Mouse (Mus musculus) intestine, embryonic 15.5 days (tissue): ENCODE measurements at regions not wholly inside any gene's neighbourhood (a gene's known extent, or its start where the extent isn't known, plus 50 kb on each side); places are given as distances from the start of the nearest gene placed in this dataset.

Experiments used
- ATAC-seq: fragments of 200-750 bp; cut with Nextera tagmentation; 2 replicates; pipeline ENCODE4 v1.8.0; 2017; ENCODE audit warnings: moderate TSS enrichment, moderate library complexity
- H3K27ac ChIP-seq: fragments of 300-500 bp; sonication (generic); 2 replicates; pipeline ENCODE4 v1.5.1; 2015; ENCODE audit warnings: mild to moderate bottlenecking, inconsistent platforms
- H3K27me3 ChIP-seq: fragments of 300-500 bp; sonication (generic); replicated peaks from 2 replicates; pipeline ENCODE4 v1.6.1; 2015; ENCODE audit warnings: inconsistent platforms
- H3K36me3 ChIP-seq: fragments of 300-500 bp; sonication (generic); 2 replicates; pipeline ENCODE4 v1.6.1; 2015; ENCODE audit warnings: inconsistent platforms
- H3K4me1 ChIP-seq: fragments of 300-500 bp; sonication (generic); replicated peaks from 2 replicates; pipeline ENCODE4 v1.6.1; 2015; ENCODE audit warnings: inconsistent platforms
- H3K4me2 ChIP-seq: fragments of 300-500 bp; sonication (generic); replicated peaks from 2 replicates; pipeline ENCODE4 v1.6.1; 2015; ENCODE audit warnings: mild to moderate bottlenecking, inconsistent platforms
- H3K4me3 ChIP-seq: fragments of 300-500 bp; sonication (generic); replicated peaks from 2 replicates; pipeline ENCODE4 v1.5.1; 2015; ENCODE audit warnings: inconsistent platforms
- H3K9ac ChIP-seq: fragments of 300-500 bp; sonication (generic); 2 replicates; pipeline ENCODE4 v1.6.1; 2015; ENCODE audit warnings: inconsistent platforms
- H3K9me3 ChIP-seq: fragments of 300-500 bp; sonication (generic); 2 replicates; pipeline ENCODE4 v1.6.1; 2016; ENCODE audit warnings: inconsistent platforms
- WGBS: fragments of 180-500 bp; shearing (Covaris S2); methylation state at CpG from one replicate; pipeline ENCODE4 v1.1.7; 2015; 5-methylcytosine and 5-hydroxymethylcytosine counted together

- 80% methylated on average over 3 of the region's 3 CpGs for WGBS
- no peak overlapping the region for H3K9ac ChIP-seq
- H3K4me3 ChIP-seq = no peak overlapping the region
- no peaks in the 10 kb centered on the region for H3K27me3 ChIP-seq
- no peak for ATAC-seq
- no peaks in the 10 kb centered on the region for H3K9me3 ChIP-seq
- no peak overlapping the region for H3K27ac ChIP-seq
- no peaks in the 10 kb centered on the region for H3K4me1 ChIP-seq
- H3K36me3 ChIP-seq = no peaks in the 10 kb centered on the region
- no peak overlapping the region for H3K4me2 ChIP-seq
Observed at GRCm38 (mm10) chr14:58598867-58599266, 528.5 kb downstream of the Fgf9 start.

- Histone ChIP-seq H3K27ac (no peak overlapping the region), H3K9me3 (no peaks in the 10 kb centered on the region), H3K27me3 (no peaks in the 10 kb centered on the region), H3K4me2 (no peak overlapping the region), H3K9ac (no peak overlapping the region), H3K4me1 (no peaks in the 10 kb centered on the region), H3K36me3 (no peaks in the 10 kb centered on the region), H3K4me3 (no peak overlapping the region)
- ATAC-seq = peak; percentile 89
- 47% methylated on average over 2 of the region's 2 CpGs for WGBS
Observed at GRCm38 (mm10) chr14:58597810-58598209, 527.5 kb downstream of the Fgf9 start.

- Histone ChIP-seq H3K4me1 (no peaks in the 10 kb centered on the region), H3K27me3 (no peaks in the 10 kb centered on the region), H3K27ac (no peak overlapping the region), H3K9me3 (no peaks in the 10 kb centered on the region), H3K9ac (no peak overlapping the region), H3K4me2 (no peak overlapping the region), H3K36me3 (no peaks in the 10 kb centered on the region), H3K4me3 (no peak overlapping the region)
- WGBS = 73% methylated on average over 2 of the region's 2 CpGs
- ATAC-seq = no peak
Observed at GRCm38 (mm10) chr14:58596936-58597335, 526.6 kb downstream of the Fgf9 start.

GRCm38 (mm10) chr14:58581806-58582205 is 511.5 kb downstream of the Fgf9 start:
- H3K4me2 ChIP-seq = no peak overlapping the region
- ATAC-seq = no peak
- H3K36me3 ChIP-seq = no peaks in the 10 kb centered on the region
- no peaks in the 10 kb centered on the region for H3K27me3 ChIP-seq
- H3K4me1 ChIP-seq = no peaks in the 10 kb centered on the region
- no peak overlapping the region for H3K9ac ChIP-seq
- no peak overlapping the region for H3K27ac ChIP-seq
- no peak overlapping the region for H3K4me3 ChIP-seq
- 89% methylated on average over 5 of the region's 5 CpGs for WGBS
- no peaks in the 10 kb centered on the region for H3K9me3 ChIP-seq

GRCm38 (mm10) chr14:58570021-58570420 is 499.7 kb downstream of the Fgf9 start:
- H3K4me2 ChIP-seq = no peak overlapping the region
- no peak overlapping the region for H3K9ac ChIP-seq
- H3K4me3 ChIP-seq = no peak overlapping the region
- H3K27me3 ChIP-seq = no peaks in the 10 kb centered on the region
- ATAC-seq = no peak
- H3K4me1 ChIP-seq = no peaks in the 10 kb centered on the region
- 87% methylated on average over 2 of the region's 2 CpGs for WGBS
- H3K27ac ChIP-seq = no peak overlapping the region
- no peaks in the 10 kb centered on the region for H3K9me3 ChIP-seq
- no peaks in the 10 kb centered on the region for H3K36me3 ChIP-seq

- Histone ChIP-seq H3K9me3 (no peaks in the 10 kb centered on the region), H3K4me1 (no peaks in the 10 kb centered on the region), H3K4me3 (no peak overlapping the region), H3K27ac (no peak overlapping the region), H3K9ac (no peak overlapping the region), H3K36me3 (no peaks in the 10 kb centered on the region), H3K4me2 (no peak overlapping the region), H3K27me3 (no peaks in the 10 kb centered on the region)
- ATAC-seq = no peak
Observed at GRCm38 (mm10) chr14:58567472-58567871, 497.1 kb downstream of the Fgf9 start.

GRCm38 (mm10) chr14:58563082-58563481 is 492.7 kb downstream of the Fgf9 start:
- H3K27me3 ChIP-seq = no peaks in the 10 kb centered on the region
- no peak for ATAC-seq
- no peak overlapping the region for H3K9ac ChIP-seq
- no peaks in the 10 kb centered on the region for H3K4me1 ChIP-seq
- H3K36me3 ChIP-seq = no peaks in the 10 kb centered on the region
- 78% methylated on average over 2 of the region's 2 CpGs for whole genome bisulfite sequencing
- no peak overlapping the region for H3K4me2 ChIP-seq
- H3K27ac ChIP-seq = no peak overlapping the region
- H3K9me3 ChIP-seq = no peaks in the 10 kb centered on the region
- no peak overlapping the region for H3K4me3 ChIP-seq

GRCm38 (mm10) chr14:58550785-58551184 is 480.4 kb downstream of the Fgf9 start:
- Histone ChIP-seq H3K4me3 (no peak overlapping the region), H3K9ac (no peak overlapping the region), H3K27ac (no peak overlapping the region), H3K4me1 (no peaks in the 10 kb centered on the region), H3K36me3 (no peaks in the 10 kb centered on the region), H3K27me3 (no peaks in the 10 kb centered on the region), H3K9me3 (no peaks in the 10 kb centered on the region), H3K4me2 (no peak overlapping the region)
- ATAC-seq = no peak
- WGBS = 84% methylated on average over 2 of the region's 2 CpGs

GRCm38 (mm10) chr14:58545778-58546177 is 475.4 kb downstream of the Fgf9 start:
- H3K9me3 ChIP-seq = no peaks in the 10 kb centered on the region

GRCm38 (mm10) chr14:58543140-58543767 is 472.9 kb downstream of the Fgf9 start:
- Histone ChIP-seq H3K36me3 (no peaks in the 10 kb centered on the region), H3K9ac (no peak overlapping the region), H3K4me2 (no peak overlapping the region), H3K4me3 (no peak overlapping the region), H3K4me1 (no peaks in the 10 kb centered on the region), H3K9me3 (no peaks in the 10 kb centered on the region), H3K27me3 (no peaks in the 10 kb centered on the region), H3K27ac (no peak overlapping the region)
- 77% methylated on average over 10 of the region's 10 CpGs for WGBS
- ATAC-seq = no peak

More at GRCm38 (mm10) chr14:58545778-58546177, 475.4 kb downstream of the Fgf9 start:
- no peak overlapping the region for H3K27ac ChIP-seq
- H3K4me2 ChIP-seq = no peak overlapping the region
- no peak overlapping the region for H3K9ac ChIP-seq
- no peaks in the 10 kb centered on the region for H3K27me3 ChIP-seq
- no peaks in the 10 kb centered on the region for H3K4me1 ChIP-seq
- WGBS = 25% methylated on average over 5 of the region's 5 CpGs
- no peak overlapping the region for H3K4me3 ChIP-seq
- no peaks in the 10 kb centered on the region for H3K36me3 ChIP-seq
- no peak for ATAC-seq

GRCm38 (mm10) chr14:58538135-58538534 is 467.8 kb downstream of the Fgf9 start:
- Histone ChIP-seq H3K27ac (no peak overlapping the region), H3K4me2 (no peak overlapping the region), H3K9ac (no peak overlapping the region), H3K4me3 (no peak overlapping the region), H3K36me3 (no peaks in the 10 kb centered on the region), H3K9me3 (no peaks in the 10 kb centered on the region), H3K27me3 (no peaks in the 10 kb centered on the region), H3K4me1 (no peaks in the 10 kb centered on the region)
- 73% methylated on average over 6 of the region's 6 CpGs for WGBS
- no peak for ATAC-seq

- H3K4me2 ChIP-seq = no peak overlapping the region
- no peak overlapping the region for H3K9ac ChIP-seq
- ATAC-seq = no peak
- H3K27me3 ChIP-seq = no peaks in the 10 kb centered on the region
- H3K4me3 ChIP-seq = no peak overlapping the region
- no peaks in the 10 kb centered on the region for H3K4me1 ChIP-seq
- no peak overlapping the region for H3K27ac ChIP-seq
- H3K9me3 ChIP-seq = no peaks in the 10 kb centered on the region
- H3K36me3 ChIP-seq = no peaks in the 10 kb centered on the region
- WGBS = 50% methylated on average over 5 of the region's 5 CpGs
Observed at GRCm38 (mm10) chr14:58520976-58521549, 450.7 kb downstream of the Fgf9 start.

GRCm38 (mm10) chr14:58520384-58520783 is 450.0 kb downstream of the Fgf9 start:
- H3K27me3 ChIP-seq = no peaks in the 10 kb centered on the region
- 80% methylated on average over 5 of the region's 5 CpGs for whole genome bisulfite sequencing
- no peak overlapping the region for H3K4me2 ChIP-seq
- no peak for ATAC-seq
- H3K36me3 ChIP-seq = no peaks in the 10 kb centered on the region
- no peaks in the 10 kb centered on the region for H3K4me1 ChIP-seq
- no peak overlapping the region for H3K27ac ChIP-seq
- H3K9me3 ChIP-seq = no peaks in the 10 kb centered on the region
- no peak overlapping the region for H3K9ac ChIP-seq
- H3K4me3 ChIP-seq = no peak overlapping the region
